ENCODE assay signal across 14 mouse cellular contexts in genomic region chr9:66300448-66301027, GRCm38 (mm10).
"Had no signal": no experiment of that assay in that cellular context is flagged by ENCODE, and none has a peak within 500 bp of the region (broad histone marks: within the 10 kb centered on the region; RNA-seq: fewer than 3 reads in every experiment).

No protein-coding gene starts in this region.

- H3K9ac ChIP-seq: limb, embryonic 13.5 days; liver, embryonic 14.5 days; neural tube, embryonic 13.5 days had no signal

- DNase-seq: kidney, adult 9 months; kidney, postnatal 36 days; left cerebral cortex, postnatal 4 days; lung, adult 18-20 months; retina, postnatal 1 day; right cerebral cortex, postnatal 4 days; thymus, adult 2 months; thymus, postnatal 25 days had no signal

- H3K4me3 ChIP-seq: limb, embryonic 13.5 days; midbrain, embryonic 10.5 days; neural tube, embryonic 13.5 days had no signal

- ATAC-seq: midbrain, embryonic 16.5 days had no signal

- H3K9me3 ChIP-seq: neural tube, embryonic 13.5 days had no signal

- H3K27ac ChIP-seq: kidney, postnatal 0 days; limb, embryonic 13.5 days; liver, embryonic 14.5 days; midbrain, embryonic 10.5 days; neural tube, embryonic 13.5 days had no signal

- H3K27me3 ChIP-seq: limb, embryonic 13.5 days; neural tube, embryonic 13.5 days had no signal

- H3K36me3 ChIP-seq: limb, embryonic 13.5 days; midbrain, embryonic 10.5 days; neural tube, embryonic 13.5 days had no signal

- H3K4me2 ChIP-seq: limb, embryonic 13.5 days; neural tube, embryonic 13.5 days had no signal
